Mouse (Mus musculus) testis, adult 2 months (tissue): ENCODE measurements around the gene Apbb1ip.

Experiments
- CTCF ChIP-seq: fragments of 200-500 bp; IDR thresholded peaks from 2 replicates; pipeline ENCODE4 v1.5.1; 2012; ENCODE audit warnings: low read depth, mild to moderate bottlenecking, inconsistent platforms, low read length, moderate library complexity; ENCODE audit not compliant: control insufficient read depth, insufficient read depth, insufficient replicate concordance
- POLR2A ChIP-seq: fragments of 200-500 bp; IDR thresholded peaks from 2 replicates; pipeline ENCODE4 v1.6.1; 2012; ENCODE audit warnings: low read depth, mild to moderate bottlenecking, inconsistent platforms, low read length, moderate library complexity; ENCODE audit not compliant: control insufficient read depth

- TF ChIP-seq CTCF, result no peak
- no peak for TF ChIP-seq POLR2A
Measured at GRCm38 (mm10) chr2:22753461-22754075, 20.3 kb upstream of the Apbb1ip start.
